Mouse (Mus musculus): Measurements from ENCODE around the gene Olfr506. TPM values are rescaled to one million over a fixed set of nuclear protein-coding genes. Genes with fewer than 3 reads are reported as not detected.

Gene Olfr506
- polyA plus RNA-seq, 1 experiment from 2014 or later = not detected

- no peaks in the 10 kb centered on the region for H3K36me3 ChIP-seq (ENCODE audit: control insufficient read depth, insufficient read depth, low read length)
- 88% methylated on average over 3 of the region's 3 CpGs for WGBS
- no peaks in the 10 kb centered on the region for H3K27me3 ChIP-seq (ENCODE audit: control insufficient read depth, insufficient read depth, low read length)
- H3K4me2 ChIP-seq (ENCODE audit: low read depth) = no peak overlapping the region
- no peaks in the 10 kb centered on the region for H3K9me3 ChIP-seq (ENCODE audit: control insufficient read depth, low read length)
- no peak overlapping the region for H3K9ac ChIP-seq (ENCODE audit: low read length)
- ATAC-seq (ENCODE audit: insufficient read depth, low FRiP score, low TSS enrichment) (no peak), DNase-seq (ENCODE audit: low spot score) (no peak)
- no peak overlapping the region for H3K27ac ChIP-seq (ENCODE audit: low read depth, low read length)
- no peaks in the 10 kb centered on the region for H3K4me1 ChIP-seq (ENCODE audit: control insufficient read depth, insufficient read depth, low read length)
- no peak overlapping the region for H3K4me3 ChIP-seq (ENCODE audit: low read depth, low read length)
Observed at GRCm38 (mm10) chr7:108662419-108662818, 51.8 kb downstream of the Olfr506 start.

Other genes with a start within 250 kb of the Olfr506 start
- gene Olfr494, start 245.5 kb upstream of the Olfr506 start, polyA plus RNA-seq (2014; fragmentation: Nextera tagmentation; extraction: Ambion mirVana) = not detected in 2 replicates
- not detected in 2 replicates for gene Olfr495, start 217.6 kb upstream of the Olfr506 start, polyA plus RNA-seq (2014; fragmentation: Nextera tagmentation; extraction: Ambion mirVana)
- gene Olfr497, start 190.4 kb upstream of the Olfr506 start, polyA plus RNA-seq (2014; fragmentation: Nextera tagmentation; extraction: Ambion mirVana) = not detected in 2 replicates
- gene Olfr498, start 145.5 kb upstream of the Olfr506 start, polyA plus RNA-seq (2014; fragmentation: Nextera tagmentation; extraction: Ambion mirVana) = not detected in 2 replicates
- gene Olfr502, start 85.7 kb upstream of the Olfr506 start, polyA plus RNA-seq (2014; fragmentation: Nextera tagmentation; extraction: Ambion mirVana) = not detected in 2 replicates
- gene Olfr503, start 66.3 kb upstream of the Olfr506 start, polyA plus RNA-seq (2014; fragmentation: Nextera tagmentation; extraction: Ambion mirVana) = not detected in 2 replicates
- gene Olfr504, start 45.0 kb upstream of the Olfr506 start, polyA plus RNA-seq (2014; fragmentation: Nextera tagmentation; extraction: Ambion mirVana) = not detected in 2 replicates
- not detected in 2 replicates for gene Olfr507, start 11.0 kb downstream of the Olfr506 start, polyA plus RNA-seq (2014; fragmentation: Nextera tagmentation; extraction: Ambion mirVana)
- gene Olfr508, start 19.2 kb downstream of the Olfr506 start, polyA plus RNA-seq (2014; fragmentation: Nextera tagmentation; extraction: Ambion mirVana) = not detected in 2 replicates
- not detected in 2 replicates for gene Olfr509, start 41.1 kb downstream of the Olfr506 start, polyA plus RNA-seq (2014; fragmentation: Nextera tagmentation; extraction: Ambion mirVana)
- gene Olfr510, start 55.6 kb downstream of the Olfr506 start, polyA plus RNA-seq (2014; fragmentation: Nextera tagmentation; extraction: Ambion mirVana) = not detected in 2 replicates
- gene Olfr512, start 102.5 kb downstream of the Olfr506 start, polyA plus RNA-seq (2014; fragmentation: Nextera tagmentation; extraction: Ambion mirVana) = not detected in 2 replicates
- gene Olfr513, start 140.2 kb downstream of the Olfr506 start, polyA plus RNA-seq (2014; fragmentation: Nextera tagmentation; extraction: Ambion mirVana) = not detected in 2 replicates
- not detected in 2 replicates for gene Olfr514, start 215.2 kb downstream of the Olfr506 start, polyA plus RNA-seq (2014; fragmentation: Nextera tagmentation; extraction: Ambion mirVana)
- not detected in 2 replicates for gene Olfr516, start 239.7 kb downstream of the Olfr506 start, polyA plus RNA-seq (2014; fragmentation: Nextera tagmentation; extraction: Ambion mirVana)